20 mouse cellular contexts compared by ENCODE assay signal in the genomic region with DNA sequence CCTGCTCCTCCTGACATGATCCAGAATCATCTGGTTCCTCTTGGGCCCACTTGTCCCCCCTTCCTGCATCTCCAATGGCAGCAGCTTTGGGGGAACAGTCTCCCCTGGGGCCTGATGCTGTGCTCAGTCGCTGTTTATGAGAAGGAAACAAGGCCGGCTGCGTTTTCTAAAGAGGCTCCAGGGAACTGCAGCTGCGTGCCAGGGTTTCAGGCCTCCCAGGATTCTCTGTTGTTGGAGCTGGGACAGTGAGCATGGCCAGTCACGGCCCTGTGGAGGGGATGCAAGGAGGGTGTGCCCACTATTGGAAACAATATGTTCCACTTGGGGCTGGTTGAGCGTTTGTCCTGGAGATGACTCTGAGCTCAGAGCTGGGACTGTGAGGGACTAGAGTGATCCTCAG. TPM values are rescaled to one million over a fixed set of nuclear protein-coding genes. Genes with fewer than 3 reads are reported as not detected.
DNase-seq lines count a peak whose midpoint lies in the region; ATAC-seq and TF ChIP-seq lines count a peak whose summit lies in the region.
"Had no signal": no experiment of that assay in that cellular context is flagged by ENCODE, and none has a peak within 500 bp of the region (broad histone marks: within the 10 kb centered on the region; RNA-seq: fewer than 3 reads in every experiment).

No protein-coding gene starts in this region.

- no peak overlapping the region for H3K27ac ChIP-seq in forebrain, embryonic 14.5 days (ENCODE audit: low read depth, low read length)
- no peak overlapping the region for H3K27ac ChIP-seq in forebrain, postnatal 0 days (ENCODE audit: low read depth, low read length)
- H3K27ac ChIP-seq in layer of hippocampus, adult 2 months: peak overlapping the region; percentile 29; the same call in 1 of the 2 replicates
- H3K27ac ChIP-seq: embryonic facial prominence, embryonic 15.5 days; forebrain, embryonic 10.5 days; forebrain, embryonic 15.5 days; intestine, embryonic 15.5 days had no signal

- H3K4me1 ChIP-seq in forebrain, embryonic 14.5 days (ENCODE audit: control insufficient read depth, insufficient read depth, low read length): peaks cover 14% of the 10 kb centered on the region
- peaks cover 15% of the 10 kb centered on the region for H3K4me1 ChIP-seq in forebrain, postnatal 0 days (ENCODE audit: insufficient read depth)
- H3K4me1 ChIP-seq: intestine, embryonic 15.5 days had no signal

- no peaks in the 10 kb centered on the region for H3K36me3 ChIP-seq in forebrain, embryonic 14.5 days (ENCODE audit: control insufficient read depth, insufficient read depth, low read length)
- no peaks in the 10 kb centered on the region for H3K36me3 ChIP-seq in forebrain, postnatal 0 days (ENCODE audit: insufficient read depth)
- H3K36me3 ChIP-seq: embryonic facial prominence, embryonic 15.5 days; forebrain, embryonic 10.5 days; forebrain, embryonic 15.5 days; intestine, embryonic 15.5 days had no signal

- H3K4me3 ChIP-seq in forebrain, embryonic 14.5 days (ENCODE audit: low read depth, low read length): no peak overlapping the region
- H3K4me3 ChIP-seq in forebrain, postnatal 0 days (ENCODE audit: low read depth, low read length): no peak overlapping the region
- H3K4me3 ChIP-seq in layer of hippocampus, adult 2 months: no peak overlapping the region
- H3K4me3 ChIP-seq: embryonic facial prominence, embryonic 15.5 days; erythroblast, embryonic 14.5 days; forebrain, embryonic 10.5 days; forebrain, embryonic 15.5 days; intestine, embryonic 15.5 days had no signal

- intact Hi-C loops in heart, postnatal 25 days (cut with DNase I): no loop called here

- peak; percentile 27 for DNase-seq in forebrain, embryonic 14.5 days (ENCODE audit: low spot score)
- DNase-seq in forebrain, postnatal 0 days: no peak
- DNase-seq in heart, adult 11 months: peak; percentile 93
- DNase-seq in heart, postnatal 25 days (ENCODE audit: low spot score): no peak
- DNase-seq in layer of hippocampus, adult 2 months (ENCODE audit: low spot score in 2 of 2): no peak
- DNase-seq in layer of hippocampus, adult 8-10 months (ENCODE audit: low spot score in 2 of 2): no peak
- DNase-seq in right cerebral cortex, postnatal 10 days (ENCODE audit: low spot score in 2 of 2): peak; percentile 37 to 50
- no peak for DNase-seq in right cerebral cortex, adult 18-20 months
- DNase-seq: adrenal gland, postnatal 10 days; cerebellum, adult 11-12 months; cerebellum, adult 9-10 months; cerebellum, postnatal 25 days; kidney, adult 18-20 months had no signal

- no peaks in the 10 kb centered on the region for H3K9me3 ChIP-seq in forebrain, embryonic 14.5 days (replicated peaks; ENCODE audit: control insufficient read depth, low read length)
- no peaks in the 10 kb centered on the region for H3K9me3 ChIP-seq in forebrain, postnatal 0 days (ENCODE audit: low read length)
- H3K9me3 ChIP-seq: embryonic facial prominence, embryonic 15.5 days; forebrain, embryonic 10.5 days; forebrain, embryonic 15.5 days; intestine, embryonic 15.5 days had no signal

- H3K27me3 ChIP-seq in forebrain, embryonic 14.5 days (replicated peaks; ENCODE audit: control insufficient read depth, insufficient read depth, low read length): no peaks in the 10 kb centered on the region
- no peaks in the 10 kb centered on the region for H3K27me3 ChIP-seq in forebrain, postnatal 0 days (ENCODE audit: insufficient read depth, low read length)
- H3K27me3 ChIP-seq: embryonic facial prominence, embryonic 15.5 days; forebrain, embryonic 15.5 days; intestine, embryonic 15.5 days had no signal

- ATAC-seq in forebrain, embryonic 14.5 days: no peak
- no peak; the same call in 1 of the 2 replicates for ATAC-seq in forebrain, postnatal 0 days
- ATAC-seq: forebrain, embryonic 15.5 days; intestine, embryonic 15.5 days had no signal

- no peak for TF ChIP-seq CTCF in forebrain, postnatal 0 days (IDR thresholded peaks at IDR 0.05; ENCODE audit: low read depth)
- no peak for TF ChIP-seq CTCF in layer of hippocampus, adult 2 months (conservative IDR thresholded peaks at IDR 0.05)

- H3K9ac ChIP-seq in forebrain, embryonic 14.5 days (ENCODE audit: low read length): peak overlapping the region; percentile 18
- no peak overlapping the region for H3K9ac ChIP-seq in forebrain, postnatal 0 days
- H3K9ac ChIP-seq: embryonic facial prominence, embryonic 15.5 days; forebrain, embryonic 15.5 days; intestine, embryonic 15.5 days had no signal

- no peak overlapping the region for H3K4me2 ChIP-seq in forebrain, embryonic 14.5 days (ENCODE audit: low read length)
- H3K4me2 ChIP-seq in forebrain, postnatal 0 days (ENCODE audit: low read depth): no peak overlapping the region
- H3K4me2 ChIP-seq: embryonic facial prominence, embryonic 15.5 days; forebrain, embryonic 15.5 days; intestine, embryonic 15.5 days had no signal

- WGBS in forebrain, embryonic 14.5 days: 46% methylated on average over 6 of the region's 6 CpGs
- WGBS in forebrain, postnatal 0 days: 27% methylated on average over 6 of the region's 6 CpGs

RNA-seq across cellular contexts. Expression of a gene that starts 17.9 kb away (rescaled TPM):
- 8.0 and 8.1 TPM in 2 replicates for polyA plus RNA-seq in forebrain, embryonic 14.5 days (2014; fragmentation: Nextera tagmentation; extraction: Ambion mirVana)
- 65.3 and 71.5 TPM in 2 replicates for total RNA-seq in forebrain, postnatal 0 days (2014; rRNA removed)
- 6.0 TPM in 2 replicates for polyA plus RNA-seq in forebrain, postnatal 0 days (2015; fragmentation: Nextera tagmentation; extraction: Ambion mirVana)
- 10 to 100 TPM; 14.9 to 15.4 TPM for total RNA-seq in heart, postnatal 25 days (2021)
- total RNA-seq in layer of hippocampus, adult 2 months (2021): 100 to 1,000 TPM; 236 to 254 TPM
- 100 to 1,000 TPM; 211 to 240 (median 223) TPM for total RNA-seq in layer of hippocampus, adult 8-10 months (2022)
- total RNA-seq: granulocyte monocyte progenitor cell, adult 5-6 weeks; MEL had no signal
- polyA plus RNA-seq: erythroblast, embryonic 14.5 days had no signal

Comparison
In these comparisons a context has a peak if more than half of its experiments do, and no peak if none do; other contexts are left out.
1. DNase-seq: peak in forebrain, embryonic 14.5 days (single experiment), heart, adult 11 months (single experiment) and right cerebral cortex, postnatal 10 days (2 of 2); none in forebrain, postnatal 0 days (single experiment), heart, postnatal 25 days (single experiment), layer of hippocampus, adult 2 months (0 of 2), layer of hippocampus, adult 8-10 months (0 of 2) and right cerebral cortex, adult 18-20 months (single experiment).